Mouse (Mus musculus) midbrain, embryonic 16.5 days (tissue): ENCODE measurements around the gene Oosp3. TPM values are rescaled to one million over a fixed set of nuclear protein-coding genes. Genes with fewer than 3 reads are reported as not detected.

Source experiments
- polyA plus RNA-seq: library from polyadenylated mRNA; unstranded; fragments of >200 nt; fragmentation: Nextera tagmentation; extraction: Ambion mirVana; gene quantifications from 2 replicates; pipeline ENCODE4 v1.2.1, GENCODE M21; 2015

The Oosp3 gene
- polyA plus RNA-seq, 1 experiment from 2014 or later, result not detected

Other genes starting within 250 kb of the Oosp3 start
- gene Ms4a6c, start 227.7 kb upstream of the Oosp3 start, polyA plus RNA-seq, result 1.9 and 2.0 TPM in 2 replicates
- gene Gm8369, start 211.1 kb upstream of the Oosp3 start, polyA plus RNA-seq, result not detected in 2 replicates
- gene Ms4a6b, start 180.5 kb upstream of the Oosp3 start, polyA plus RNA-seq, result 1.7 and 1.9 TPM in 2 replicates
- gene Ms4a4d, start 160.3 kb upstream of the Oosp3 start, polyA plus RNA-seq, result not detected in 2 replicates
- gene Ms4a6d, start 92.2 kb upstream of the Oosp3 start, polyA plus RNA-seq, result 1.6 and 1.9 TPM in 2 replicates
- gene Ms4a2, start 73.3 kb upstream of the Oosp3 start, polyA plus RNA-seq, result not detected in 2 replicates
- gene Ms4a3, start 56.2 kb upstream of the Oosp3 start, polyA plus RNA-seq, result not detected in 2 replicates
- gene Oosp2, start 36.5 kb upstream of the Oosp3 start, polyA plus RNA-seq, result not detected in 2 replicates
- not detected in 2 replicates for gene Oosp1, start 5.9 kb upstream of the Oosp3 start, polyA plus RNA-seq
- not detected in 2 replicates for gene Gif, start 50.5 kb downstream of the Oosp3 start, polyA plus RNA-seq
- 45.7 and 46.3 TPM in 2 replicates for gene Mrpl16, start 73.3 kb downstream of the Oosp3 start, polyA plus RNA-seq
- gene Stx3, start 122.3 kb downstream of the Oosp3 start, polyA plus RNA-seq, result 35.9 and 40.2 TPM in 2 replicates
- gene Olfr1417, start 142.2 kb downstream of the Oosp3 start, polyA plus RNA-seq, result 0.21 and 0.38 TPM in 2 replicates
- not detected in 2 replicates for gene Olfr1418, start 164.0 kb downstream of the Oosp3 start, polyA plus RNA-seq
- gene Olfr1419, start 178.1 kb downstream of the Oosp3 start, polyA plus RNA-seq, result not detected in 2 replicates
- gene Olfr1420, start 189.5 kb downstream of the Oosp3 start, polyA plus RNA-seq, result 0.06 and 0.14 TPM in 2 replicates
- 15.8 and 18.5 TPM in 2 replicates for gene Patl1, start 215.3 kb downstream of the Oosp3 start, polyA plus RNA-seq